Mouse (Mus musculus): ENCODE results near the gene Zscan20.
"Not testable (repeated sequence)": the region's sequence is repeated elsewhere in the genome, so short reads cannot be mapped to it uniquely, and the experiment has no call there.

Zscan20 gene

GRCm38 (mm10) chr4:128615761-128616160, 5.9 kb upstream of the Zscan20 start:
- peak; percentile 41 for DNase-seq (ENCODE audit: low read depth, low spot score)

GRCm38 (mm10) chr4:128613326-128613725, 3.4 kb upstream of the Zscan20 start:
- DNase-seq (ENCODE audit: low read depth, low spot score) = peak; percentile 83

- not testable (repeated sequence) for DNase-seq (ENCODE audit: low read depth, low spot score)
Observed at GRCm38 (mm10) chr4:128611726-128612125, 1.8 kb upstream of the Zscan20 start.

DNA sequence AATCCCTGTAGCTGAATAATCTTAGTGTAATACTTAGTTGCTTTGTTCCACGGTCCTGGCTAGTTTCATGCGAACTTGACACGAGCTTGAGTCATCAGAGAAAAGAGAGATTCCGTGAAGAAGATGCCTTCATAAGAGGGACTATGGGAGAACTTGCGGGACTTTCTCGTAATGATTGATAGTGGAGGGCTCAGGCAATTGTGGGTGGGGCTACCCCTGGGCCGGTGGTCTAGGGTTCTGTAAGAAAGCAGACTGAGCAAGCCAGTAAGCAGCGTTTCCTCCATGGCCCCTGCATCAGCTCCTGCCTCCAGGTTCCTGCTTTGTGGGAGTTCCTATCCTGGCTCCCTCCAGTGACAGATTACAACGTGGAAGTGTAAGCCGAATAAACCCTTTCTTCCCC, 808 bp upstream of the Zscan20 start:
- DNase-seq (ENCODE audit: low read depth, low spot score) = no peak

- peak; percentile 33 for DNase-seq (ENCODE audit: low read depth, low spot score)
Observed at GRCm38 (mm10) chr4:128609276-128609924, 498 bp downstream of the Zscan20 start.

- no peak for DNase-seq (ENCODE audit: low read depth, low spot score)
Observed at GRCm38 (mm10) chr4:128607661-128608060, 2.2 kb downstream of the Zscan20 start.

GRCm38 (mm10) chr4:128606586-128606985, 3.3 kb downstream of the Zscan20 start:
- DNase-seq (ENCODE audit: low read depth, low spot score) = no peak

DNA sequence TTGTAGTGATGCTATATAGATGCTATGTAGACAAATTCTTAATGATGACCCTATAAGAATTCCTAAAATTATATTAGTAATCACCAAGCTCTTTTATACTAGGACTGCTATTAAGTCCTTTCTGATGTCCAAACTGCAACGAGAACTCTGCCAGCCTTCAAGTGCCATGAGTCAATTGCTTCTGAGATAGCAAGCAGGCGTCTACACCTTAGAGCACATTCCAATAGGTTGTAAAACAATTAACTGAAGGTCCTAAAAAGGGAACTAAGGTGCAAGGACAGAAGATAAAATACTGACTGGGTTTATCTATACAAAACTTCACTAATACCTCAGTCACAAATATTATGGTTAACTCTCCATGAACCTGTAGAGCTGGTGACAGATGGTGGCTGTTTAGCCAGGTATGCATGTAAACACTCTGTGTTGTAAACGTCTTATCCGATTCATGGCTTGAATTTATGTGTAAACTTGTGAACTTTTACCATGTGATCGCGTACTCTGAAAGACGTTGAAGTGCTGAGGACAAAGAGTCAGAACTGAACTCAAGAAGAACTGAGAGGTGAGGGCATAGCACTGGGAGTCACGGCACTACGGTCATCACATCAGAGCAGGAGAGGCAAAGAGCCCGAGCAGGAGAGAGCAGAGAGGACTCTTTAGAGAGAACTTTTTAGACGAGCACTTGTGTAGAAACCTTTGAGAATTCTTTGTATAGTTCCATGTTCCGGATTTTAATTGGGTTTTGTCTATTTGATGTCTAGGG, 11.9 kb downstream of the Zscan20 start:
- DNase-seq (ENCODE audit: low read depth, low spot score) = no peak

DNA sequence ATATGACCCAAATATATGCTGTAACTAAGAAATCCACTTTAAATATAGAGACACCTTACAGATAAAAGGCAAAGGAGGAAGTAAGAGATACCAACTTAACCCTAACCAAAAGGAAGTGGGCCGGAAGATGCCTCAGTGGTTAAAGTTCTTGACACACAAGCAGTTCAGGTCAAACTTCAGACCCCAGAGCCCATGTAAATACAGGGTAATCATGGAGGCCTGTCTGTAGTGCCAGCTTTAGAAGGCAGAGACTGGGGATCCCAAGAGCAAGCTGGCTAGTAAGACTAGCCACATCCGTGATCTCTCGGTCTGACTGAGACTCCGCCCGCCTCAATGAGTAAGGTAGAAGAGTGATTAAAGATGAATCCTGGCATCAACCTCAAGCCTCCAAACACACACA, 15.8 kb downstream of the Zscan20 start:
- DNase-seq (ENCODE audit: low read depth, low spot score) = peak; percentile 44

- DNase-seq (ENCODE audit: low read depth, low spot score) = no peak
Observed at GRCm38 (mm10) chr4:128593286-128593685, 16.6 kb downstream of the Zscan20 start.

- DNase-seq (ENCODE audit: low read depth, low spot score) = peak; percentile 78
Observed at GRCm38 (mm10) chr4:128579182-128579581, 30.7 kb downstream of the Zscan20 start.

- no peak for DNase-seq (ENCODE audit: low read depth, low spot score)
Observed at GRCm38 (mm10) chr4:128575811-128576210, 34.1 kb downstream of the Zscan20 start.

DNA sequence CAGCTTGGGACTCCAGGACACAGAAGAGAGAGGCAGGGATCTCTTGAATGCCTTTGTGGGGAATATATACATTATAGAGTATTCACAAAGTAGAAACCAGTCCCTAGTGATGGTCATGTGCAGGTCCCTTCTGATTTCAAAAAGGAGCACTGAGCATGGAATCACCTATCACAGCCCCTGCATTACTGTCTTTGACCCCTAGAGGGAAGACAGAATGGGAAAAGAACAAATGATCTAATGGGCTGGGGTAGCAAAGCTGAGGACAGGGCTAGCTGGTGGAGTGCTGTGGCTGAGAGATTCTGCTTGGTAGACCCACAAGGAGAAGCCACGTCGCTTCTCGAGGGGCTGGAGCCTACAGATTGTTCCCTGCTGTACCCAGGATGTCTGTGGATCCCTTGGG, 49.6 kb downstream of the Zscan20 start:
- DNase-seq (ENCODE audit: low read depth, low spot score) = no peak

- no peak for DNase-seq (ENCODE audit: low read depth, low spot score)
Observed at GRCm38 (mm10) chr4:128554198-128554597, 55.7 kb downstream of the Zscan20 start.

DNA sequence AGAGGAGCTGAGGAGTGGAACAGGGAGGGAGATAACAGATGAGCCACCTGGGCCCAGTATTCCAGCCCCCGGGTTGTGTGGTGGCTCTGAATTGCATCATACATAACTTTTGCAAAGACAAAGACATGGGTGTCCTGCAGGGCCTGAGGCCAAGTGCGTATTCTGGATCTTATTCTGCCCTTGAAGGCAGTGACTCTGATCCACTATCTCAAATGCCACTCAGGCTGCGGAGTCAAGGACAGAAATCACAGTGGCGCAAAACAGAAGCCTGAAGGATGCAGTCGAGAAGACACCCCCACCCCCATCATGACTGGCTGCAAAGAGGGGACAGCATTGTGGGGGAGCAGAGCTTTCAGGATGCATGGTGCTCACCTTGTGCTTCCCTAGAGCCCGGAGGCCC, 59.1 kb downstream of the Zscan20 start:
- DNase-seq (ENCODE audit: low read depth, low spot score) = no peak

- not testable (repeated sequence) for DNase-seq (ENCODE audit: low read depth, low spot score)
Observed at GRCm38 (mm10) chr4:128543956-128544486, 65.9 kb downstream of the Zscan20 start.

DNA sequence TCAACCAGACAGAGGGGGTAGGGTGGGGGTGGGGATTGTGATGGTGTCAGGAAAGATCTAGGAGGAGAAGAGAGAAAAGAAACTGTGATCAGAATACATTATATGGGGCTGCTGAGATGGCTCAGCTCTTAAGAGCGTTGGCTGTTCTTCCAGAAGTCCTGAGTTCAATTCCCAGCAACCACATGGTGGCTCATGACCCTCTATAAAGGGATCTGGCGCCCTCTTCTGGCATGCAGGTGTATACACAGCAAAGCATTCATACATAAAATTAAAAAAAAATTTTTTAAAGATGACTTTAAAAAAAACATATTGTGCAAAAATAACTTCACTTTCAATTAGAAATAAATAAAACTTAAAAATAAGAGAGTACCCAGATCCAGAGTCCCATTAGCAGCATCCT, 66.5 kb downstream of the Zscan20 start:
- peak; percentile 6 for DNase-seq (ENCODE audit: low read depth, low spot score)

All from CD4-positive, CD25-positive, alpha-beta regulatory T cell, adult 2 months (primary cell).